Mouse (Mus musculus) MEL (cell line): ENCODE results near the gene Daam1. TPM values are rescaled to one million over a fixed set of nuclear protein-coding genes. Genes with fewer than 3 reads are reported as not detected.
A peak's percentile ranks its signal among the peaks of the same experiment; 100 is the strongest.

Experiments used
- DNase-seq: peaks from one replicate; pipeline ENCODE4 v3.0.0; 2011; ENCODE audit warnings: low read depth, low spot score
- H3K27ac ChIP-seq: 2 replicates; pipeline ENCODE4 v1.5.1; 2012; ENCODE audit warnings: low read depth, mild to moderate bottlenecking, control low read depth, low read length, moderate library complexity; ENCODE audit not compliant: control insufficient read depth
- H3K27me3 ChIP-seq, 2 experiments: fragments of 150-350 bp in 1 of 2; sonication (generic) in 1 of 2; 2 replicates each; pipeline ENCODE4 v1.6.1; 2012; ENCODE audit warnings: low read length in 2 of 2, mild to moderate bottlenecking in 2 of 2, improper control_type of control experiment in 1 of 2, moderate library complexity in 1 of 2; ENCODE audit not compliant: insufficient read depth in 2 of 2, control insufficient read depth in 1 of 2
- H3K36me3 ChIP-seq, 2 experiments: 2 replicates each; pipeline ENCODE4 v1.6.1; 2012 to 2014; ENCODE audit warnings: low read length in 2 of 2, improper control_type of control experiment in 1 of 2, inconsistent platforms in 1 of 2, mild to moderate bottlenecking in 1 of 2; ENCODE audit not compliant: insufficient read depth in 2 of 2, control insufficient read depth in 1 of 2
- H3K4me1 ChIP-seq, 2 experiments: fragments of 150-350 bp in 1 of 2; sonication (generic) in 1 of 2; 2 replicates each; pipeline ENCODE4 v1.6.1; 2012; ENCODE audit warnings: low read length in 2 of 2, improper control_type of control experiment in 1 of 2, mild to moderate bottlenecking in 1 of 2; ENCODE audit not compliant: insufficient read depth in 2 of 2, control insufficient read depth in 1 of 2
- H3K4me3 ChIP-seq, 2 experiments: fragments of 150-350 bp in 1 of 2; sonication (generic) in 1 of 2; 2 replicates each; pipeline ENCODE4 v1.5.1; 2012; ENCODE audit warnings: low read depth in 2 of 2, low read length in 2 of 2, mild to moderate bottlenecking in 2 of 2, moderate library complexity in 2 of 2, control low read depth in 1 of 2, improper control_type of control experiment in 1 of 2; ENCODE audit not compliant: control insufficient read depth in 1 of 2, insufficient read depth in 1 of 2
- H3K79me2 ChIP-seq: 2 replicates; pipeline ENCODE4 v1.6.1; 2012; ENCODE audit warnings: mild to moderate bottlenecking, low read length, moderate library complexity; ENCODE audit not compliant: control insufficient read depth, poor library complexity, insufficient read depth
- H3K9ac ChIP-seq: 2 replicates; pipeline ENCODE4 v1.6.1; 2012; ENCODE audit warnings: low read depth, mild to moderate bottlenecking, control low read depth, low read length, moderate library complexity; ENCODE audit not compliant: control insufficient read depth, poor library complexity, severe bottlenecking
- H3K9me3 ChIP-seq: fragments of 150-350 bp; sonication (generic); replicated peaks from 2 replicates; pipeline ENCODE4 v1.6.1; 2012; ENCODE audit warnings: mild to moderate bottlenecking, low read length, improper control_type of control experiment, moderate library complexity; ENCODE audit not compliant: insufficient read depth
- BHLHE40 ChIP-seq: IDR thresholded peaks from 2 replicates; pipeline ENCODE4 v1.6.1; 2012; ENCODE audit warnings: low read depth, mild to moderate bottlenecking, inconsistent platforms, low read length, improper control_type of control experiment, borderline replicate concordance
- CHD1 ChIP-seq: IDR thresholded peaks from 2 replicates; pipeline ENCODE4 v1.6.1; 2012; ENCODE audit warnings: low read depth, mild to moderate bottlenecking, inconsistent platforms, low read length, improper control_type of control experiment
- CHD2 ChIP-seq: IDR thresholded peaks from 2 replicates; pipeline ENCODE4 v1.6.1; 2011; ENCODE audit warnings: low read length, improper control_type of control experiment
- ETS1 ChIP-seq: IDR thresholded peaks from 2 replicates; pipeline ENCODE4 v1.6.1; 2012; ENCODE audit warnings: low read depth, mild to moderate bottlenecking, inconsistent platforms, low read length, improper control_type of control experiment, moderate library complexity
- GABPA ChIP-seq: IDR thresholded peaks from 2 replicates; pipeline ENCODE4 v1.6.1; 2012; ENCODE audit warnings: low read depth, mild to moderate bottlenecking, inconsistent platforms, low read length, improper control_type of control experiment, moderate library complexity
- HCFC1 ChIP-seq: IDR thresholded peaks from 2 replicates; pipeline ENCODE4 v1.6.1; 2012; ENCODE audit warnings: low read depth, mild to moderate bottlenecking, inconsistent platforms, low read length, improper control_type of control experiment, moderate library complexity
- KAT2A ChIP-seq: conservative IDR thresholded peaks from 2 replicates; pipeline ENCODE4 v1.6.1; 2012; ENCODE audit warnings: low read depth, low read length, improper control_type of control experiment, inconsistent platforms
- MEF2A ChIP-seq: IDR thresholded peaks from 2 replicates; pipeline ENCODE4 v1.6.1; 2014; ENCODE audit warnings: low read depth, mild to moderate bottlenecking, inconsistent platforms, low read length, improper control_type of control experiment; ENCODE audit not compliant: poor library complexity, insufficient replicate concordance, severe bottlenecking; ENCODE audit errors: extremely low read depth
- MYC ChIP-seq: IDR thresholded peaks from 2 replicates; pipeline ENCODE4 v1.6.1; 2011; ENCODE audit warnings: low read depth, mild to moderate bottlenecking, low read length, improper control_type of control experiment, moderate library complexity
- NRF1 ChIP-seq: IDR thresholded peaks from 2 replicates; pipeline ENCODE4 v1.6.1; 2014; ENCODE audit warnings: low read depth, mild to moderate bottlenecking, inconsistent platforms, low read length, improper control_type of control experiment, moderate library complexity; ENCODE audit not compliant: poor library complexity, insufficient read depth, severe bottlenecking
- POLR2A ChIP-seq, 2 experiments: IDR thresholded peaks; 2 replicates each; pipeline ENCODE4 v1.6.1; 2011 to 2012; ENCODE audit warnings: low read length in 2 of 2, mild to moderate bottlenecking in 2 of 2, control low read depth in 1 of 2, improper control_type of control experiment in 1 of 2, low read depth in 1 of 2, moderate library complexity in 1 of 2; ENCODE audit not compliant: control insufficient read depth in 1 of 2, insufficient read depth in 1 of 2, poor library complexity in 1 of 2
- POLR2AphosphoS5 ChIP-seq: IDR thresholded peaks from 2 replicates; pipeline ENCODE4 v1.6.1; 2012; ENCODE audit warnings: low read depth, borderline replicate concordance, mild to moderate bottlenecking, inconsistent platforms, low read length, moderate library complexity, mixed read lengths
- TCF12 ChIP-seq: IDR thresholded peaks from 2 replicates; pipeline ENCODE4 v1.6.1; 2014; ENCODE audit warnings: low read depth, mild to moderate bottlenecking, inconsistent platforms, low read length, improper control_type of control experiment, moderate library complexity
- USF2 ChIP-seq, 2 experiments: IDR thresholded peaks; 2 replicates each; pipeline ENCODE4 v1.6.1; 2011 to 2012; ENCODE audit warnings: improper control_type of control experiment in 2 of 2, low read length in 2 of 2, borderline replicate concordance in 1 of 2, inconsistent platforms in 1 of 2, low read depth in 1 of 2, mild to moderate bottlenecking in 1 of 2; ENCODE audit not compliant: insufficient read depth in 1 of 2
- ZKSCAN1 ChIP-seq: IDR thresholded peaks from 2 replicates; pipeline ENCODE4 v1.6.1; 2012; ENCODE audit warnings: low read depth, mild to moderate bottlenecking, inconsistent platforms, low read length, improper control_type of control experiment, moderate library complexity
- polyA plus RNA-seq, 2 experiments: library from polyadenylated mRNA; stranded (reverse) in 1 of 2; unstranded in 1 of 2; fragments of >175 nt in 1 of 2; fragments of >200 nt in 1 of 2; gene quantifications; 2 replicates each; pipeline versions ENCODE4 v1.2.1 to v1.2.4; 2012; ENCODE audit warnings: low replicate concordance in 2 of 2, low read depth in 1 of 2; ENCODE audit not compliant: insufficient read length in 2 of 2, insufficient read depth in 1 of 2, missing spikeins in 1 of 2
- total RNA-seq: library from RNA; depleted of rRNA; stranded (reverse); fragments of 300-350 nt; gene quantifications from 2 replicates; pipeline ENCODE4 v1.2.3, GENCODE M21; 2012

Gene Daam1
- total and polyA plus RNA-seq, 3 experiments: 9.2 to 12.0 TPM; not detected in 1

DNA sequence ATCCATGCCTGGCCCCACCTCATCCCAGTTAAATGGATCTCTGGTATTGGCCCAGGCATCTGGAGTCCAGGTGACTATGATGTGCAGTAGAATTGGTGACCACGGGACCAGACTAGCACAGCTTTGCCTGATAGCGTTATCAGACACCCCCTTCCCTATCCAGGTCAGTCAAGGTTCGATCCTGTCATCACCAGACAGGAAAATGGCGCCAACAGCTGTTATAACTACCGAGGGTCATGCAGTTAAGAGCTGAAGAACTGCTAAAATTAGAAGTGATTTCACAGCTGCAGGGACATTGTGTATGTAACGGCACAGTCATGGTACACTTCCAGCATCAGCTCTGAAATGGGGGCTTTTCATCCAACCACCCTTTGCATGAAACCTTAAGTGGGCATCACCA lies 149.3 kb downstream of the Daam1 start:
- H3K79me2 ChIP-seq: no peaks in the 10 kb centered on the region
- H3K9me3 ChIP-seq: no peaks in the 10 kb centered on the region
- peaks cover 0 to 32% of the 10 kb centered on the region in 2 experiments; a peak in 3 of 4 replicates for H3K36me3 ChIP-seq
- no peak overlapping the region for H3K4me3 ChIP-seq
- DNase-seq: no peak
- no peaks in the 10 kb centered on the region for H3K27me3 ChIP-seq
- no peak overlapping the region for H3K9ac ChIP-seq
- no peak overlapping the region for H3K27ac ChIP-seq
- TF ChIP-seq MEF2A (no peak), TCF12 (no peak), ETS1 (0 out of 2 replicates have a peak, but pooled peaks have one; percentile 29)
- H3K4me1 ChIP-seq: peaks cover 23 to 35% of the 10 kb centered on the region in 2 experiments

DNA sequence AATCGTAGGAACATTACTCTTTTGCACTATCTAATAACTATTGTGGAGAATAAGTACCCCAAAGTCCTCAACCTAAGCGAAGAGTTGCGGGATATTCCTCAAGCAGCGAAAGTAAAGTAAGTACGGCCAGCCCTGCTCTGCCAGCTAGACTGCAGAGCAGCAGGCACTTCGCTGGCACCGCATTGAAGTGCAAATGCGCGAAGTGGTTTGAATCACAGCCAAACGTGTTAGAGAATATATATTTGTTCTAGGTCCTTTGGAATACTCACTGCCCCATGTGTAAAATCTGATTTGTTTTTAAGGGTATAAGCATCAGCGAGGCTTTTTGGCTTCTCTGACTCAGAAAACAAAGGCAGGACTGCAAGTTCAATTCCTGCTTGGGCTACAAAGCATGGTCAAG lies 149.9 kb downstream of the Daam1 start:
- Histone ChIP-seq H3K27ac (no peak overlapping the region), H3K27me3 (no peaks in the 10 kb centered on the region), H3K9ac (no peak overlapping the region), H3K9me3 (no peaks in the 10 kb centered on the region), H3K4me1 (peaks cover 23 to 35% of the 10 kb centered on the region in 2 experiments), H3K36me3 (peaks cover 0 to 32% of the 10 kb centered on the region in 2 experiments; a peak in 3 of 4 replicates), H3K79me2 (no peaks in the 10 kb centered on the region), H3K4me3 (no peak overlapping the region)
- DNase-seq: no peak
- TF ChIP-seq MYC (no peak), POLR2AphosphoS5 (no peak), POLR2A (IDR thresholded peaks at IDR 0.05; ENCODE audit: control insufficient read depth in 1 of 2, insufficient read depth in 1 of 2, low read depth in 1 of 2, low read length in 2 of 2, poor library complexity in 1 of 2) (no peak), KAT2A (no peak), CHD2 (no peak), BHLHE40 (no peak), USF2 (IDR thresholded peaks at IDR 0.05; ENCODE audit: borderline replicate concordance in 1 of 2, insufficient read depth in 1 of 2, low read depth in 1 of 2, low read length in 2 of 2) (no peak), CHD1 (no peak)

DNA sequence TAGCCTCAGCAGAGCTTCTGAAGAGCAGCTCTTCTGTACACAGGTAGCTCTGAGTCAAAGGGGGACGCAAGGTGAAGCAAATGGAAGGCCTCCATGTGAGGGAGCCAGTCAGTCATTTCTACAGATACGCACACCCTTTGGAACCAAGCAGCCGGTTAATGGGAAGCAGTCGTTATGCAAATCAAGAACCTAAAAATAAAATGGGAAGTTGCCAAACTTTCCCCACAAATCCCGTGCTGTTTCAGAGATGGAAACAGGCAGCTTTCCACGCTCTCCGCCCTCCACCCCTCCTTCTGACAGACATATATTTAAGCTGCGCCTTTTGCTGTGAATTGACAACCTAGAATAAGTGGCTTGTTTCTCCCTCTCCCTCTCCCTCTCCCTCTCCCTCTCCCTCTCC lies 150.4 kb downstream of the Daam1 start:
- H3K27ac ChIP-seq: no peak overlapping the region
- H3K4me3 ChIP-seq: no peak overlapping the region
- H3K27me3 ChIP-seq: no peaks in the 10 kb centered on the region
- H3K4me1 ChIP-seq: peaks cover 23 to 34% of the 10 kb centered on the region in 2 experiments
- H3K9me3 ChIP-seq: no peaks in the 10 kb centered on the region
- TF ChIP-seq ZKSCAN1 (no peak), POLR2A (IDR thresholded peaks at IDR 0.05; ENCODE audit: control insufficient read depth in 1 of 2, insufficient read depth in 1 of 2, low read depth in 1 of 2, low read length in 2 of 2, poor library complexity in 1 of 2) (no peak), GABPA (no peak), NRF1 (no peak), HCFC1 (no peak)
- peaks cover 4 to 32% of the 10 kb centered on the region in 2 experiments; a peak in 3 of 4 replicates for H3K36me3 ChIP-seq
- DNase-seq: no peak
- H3K79me2 ChIP-seq: no peaks in the 10 kb centered on the region
- no peak overlapping the region for H3K9ac ChIP-seq
